ENCODE assay signal across 15 mouse cellular contexts in genomic region chr8:117805419-117805818, GRCm38 (mm10). TPM values are rescaled to one million over a fixed set of nuclear protein-coding genes. Genes with fewer than 3 reads are reported as not detected.
DNase-seq lines count a peak whose midpoint lies in the region; ATAC-seq and TF ChIP-seq lines count a peak whose summit lies in the region.
"Had no signal": no experiment of that assay in that cellular context is flagged by ENCODE, and none has a peak within 500 bp of the region (broad histone marks: within the 10 kb centered on the region; RNA-seq: fewer than 3 reads in every experiment).

No protein-coding gene starts in this region.

- H3K27ac ChIP-seq in intestine, embryonic 16.5 days (ENCODE audit: low read length): peak overlapping the region; percentile 45; the same call in 1 of the 2 replicates
- peak overlapping the region; percentile 78 for H3K27ac ChIP-seq in kidney, embryonic 15.5 days
- H3K27ac ChIP-seq in lung, embryonic 14.5 days (ENCODE audit: low read depth): 0 out of 2 replicates have a peak overlapping the region, but pooled peaks have one; percentile 36
- H3K27ac ChIP-seq in small intestine, adult 2 months (ENCODE audit: insufficient read depth, low read depth, low read length): peak overlapping the region; percentile 40; the same call in 1 of the 2 replicates
- no peak overlapping the region for H3K27ac ChIP-seq in heart, embryonic 11.5 days (ENCODE audit: low read depth, low read length)
- H3K27ac ChIP-seq: gastrocnemius, adult 2 months had no signal

- no peak for TF ChIP-seq CTCF in lung, embryonic 14.5 days (IDR thresholded peaks at IDR 0.05; ENCODE audit: low read depth)
- TF ChIP-seq CTCF in small intestine, adult 2 months (IDR thresholded peaks at IDR 0.05; ENCODE audit: extremely low read depth, insufficient read length, insufficient replicate concordance, low read depth, low read length): no peak

- H3K9me3 ChIP-seq in intestine, embryonic 16.5 days (ENCODE audit: control insufficient read depth, low read length): no peaks in the 10 kb centered on the region
- no peaks in the 10 kb centered on the region for H3K9me3 ChIP-seq in kidney, embryonic 15.5 days (replicated peaks)
- H3K9me3 ChIP-seq in lung, embryonic 14.5 days (ENCODE audit: low read depth, low read length): no peaks in the 10 kb centered on the region
- H3K9me3 ChIP-seq in heart, embryonic 11.5 days (replicated peaks; ENCODE audit: control insufficient read depth, low read length): no peaks in the 10 kb centered on the region

- H3K36me3 ChIP-seq in intestine, embryonic 16.5 days (ENCODE audit: control insufficient read depth, insufficient read depth, low read length): no peaks in the 10 kb centered on the region
- H3K36me3 ChIP-seq in kidney, embryonic 15.5 days: no peaks in the 10 kb centered on the region
- no peaks in the 10 kb centered on the region for H3K36me3 ChIP-seq in lung, embryonic 14.5 days (ENCODE audit: insufficient read depth)
- H3K36me3 ChIP-seq in small intestine, adult 2 months (ENCODE audit: control insufficient read depth, insufficient read depth, low read length): no peaks in the 10 kb centered on the region
- no peaks in the 10 kb centered on the region for H3K36me3 ChIP-seq in heart, embryonic 11.5 days (ENCODE audit: control insufficient read depth, insufficient read depth, low read length)

- ATAC-seq in intestine, embryonic 16.5 days: peak; percentile 36
- ATAC-seq in kidney, embryonic 15.5 days (replicated peaks; ENCODE audit: low FRiP score): no peak
- ATAC-seq in lung, embryonic 14.5 days (ENCODE audit: insufficient read depth): no peak
- no peak for ATAC-seq in heart, embryonic 11.5 days (replicated peaks; ENCODE audit: insufficient number of reproducible peaks, low FRiP score, low TSS enrichment)
- ATAC-seq: forebrain, embryonic 16.5 days; inflammation-experienced regulatory T-cells, adult 6 months had no signal

- H3K9ac ChIP-seq in intestine, embryonic 16.5 days (ENCODE audit: low read depth, low read length): no peak overlapping the region
- no peak overlapping the region for H3K9ac ChIP-seq in kidney, embryonic 15.5 days
- H3K9ac ChIP-seq in lung, embryonic 14.5 days: no peak overlapping the region
- no peak overlapping the region for H3K9ac ChIP-seq in heart, embryonic 11.5 days (ENCODE audit: low read depth, low read length)

- DNase-seq in lung, embryonic 14.5 days: peak; percentile 30
- no peak for DNase-seq in spleen, postnatal 4 days (ENCODE audit: low spot score in 2 of 2)
- DNase-seq in gastrocnemius, adult 8-10 months (ENCODE audit: low spot score in 2 of 2): no peak
- DNase-seq: cerebellum, adult 9-10 months; embryo, embryonic 11 days; gastrocnemius, adult 2 months; heart, adult 18-20 months; right cerebral cortex, postnatal 14 days; thymus, adult 18-20 months had no signal

- no peak overlapping the region for H3K4me3 ChIP-seq in intestine, embryonic 16.5 days (ENCODE audit: low read length)
- no peak overlapping the region for H3K4me3 ChIP-seq in kidney, embryonic 15.5 days (replicated peaks)
- H3K4me3 ChIP-seq in lung, embryonic 14.5 days (ENCODE audit: low read depth, low read length): no peak overlapping the region
- no peak overlapping the region for H3K4me3 ChIP-seq in small intestine, adult 2 months (ENCODE audit: low read depth, low read length)
- H3K4me3 ChIP-seq in heart, embryonic 11.5 days (ENCODE audit: low read depth, low read length): no peak overlapping the region
- H3K4me3 ChIP-seq: gastrocnemius, adult 2 months had no signal

- TF ChIP-seq POLR2A in small intestine, adult 2 months (IDR thresholded peaks at IDR 0.05; ENCODE audit: low read depth, low read length): no peak

- WGBS in intestine, embryonic 16.5 days: 50% methylated on average over 5 of the region's 5 CpGs
- WGBS in kidney, embryonic 15.5 days: 53% methylated on average over 5 of the region's 5 CpGs
- 53% methylated on average over 5 of the region's 5 CpGs for WGBS in lung, embryonic 14.5 days
- WGBS in small intestine, adult 2 months: 24% methylated on average over 5 of the region's 5 CpGs
- 69% methylated on average over 5 of the region's 5 CpGs for WGBS in heart, embryonic 11.5 days (ENCODE audit: insufficient replicate concordance)

- peak overlapping the region; percentile 11; the same call in 1 of the 2 replicates for H3K4me2 ChIP-seq in intestine, embryonic 16.5 days (ENCODE audit: low read depth, low read length)
- peak overlapping the region; percentile 25; the same call in 1 of the 2 replicates for H3K4me2 ChIP-seq in kidney, embryonic 15.5 days
- no peak overlapping the region for H3K4me2 ChIP-seq in lung, embryonic 14.5 days
- H3K4me2 ChIP-seq in heart, embryonic 11.5 days: no peak overlapping the region

- no peaks in the 10 kb centered on the region for H3K27me3 ChIP-seq in intestine, embryonic 16.5 days (replicated peaks; ENCODE audit: control insufficient read depth, insufficient read depth, low read length)
- H3K27me3 ChIP-seq in kidney, embryonic 15.5 days: no peaks in the 10 kb centered on the region
- no peaks in the 10 kb centered on the region for H3K27me3 ChIP-seq in lung, embryonic 14.5 days (ENCODE audit: insufficient read depth, low read length)
- no peaks in the 10 kb centered on the region for H3K27me3 ChIP-seq in small intestine, adult 2 months (ENCODE audit: control insufficient read depth, insufficient read depth, low read length)
- H3K27me3 ChIP-seq in heart, embryonic 11.5 days (ENCODE audit: control insufficient read depth, insufficient read depth, low read length): no peaks in the 10 kb centered on the region

- peaks cover 12% of the 10 kb centered on the region for H3K4me1 ChIP-seq in intestine, embryonic 16.5 days (ENCODE audit: control insufficient read depth, insufficient read depth, low read length)
- H3K4me1 ChIP-seq in kidney, embryonic 15.5 days: peaks cover 16% of the 10 kb centered on the region
- peaks cover 5% of the 10 kb centered on the region; the same call in 1 of the 2 replicates for H3K4me1 ChIP-seq in lung, embryonic 14.5 days (ENCODE audit: insufficient read depth)
- H3K4me1 ChIP-seq in small intestine, adult 2 months (ENCODE audit: control insufficient read depth, insufficient read depth, insufficient read length, low read length): peaks cover 9% of the 10 kb centered on the region; the same call in 1 of the 2 replicates
- H3K4me1 ChIP-seq in heart, embryonic 11.5 days (ENCODE audit: control insufficient read depth, insufficient read depth, low read length): peaks cover 10% of the 10 kb centered on the region

RNA-seq across cellular contexts. Expression of gene Mphosph6, which starts 3.7 kb away (rescaled TPM):
- polyA plus RNA-seq in intestine, embryonic 16.5 days (2015; fragmentation: Nextera tagmentation; extraction: Ambion mirVana): 40.0 and 43.4 TPM in 2 replicates
- 64.0 and 64.9 TPM in 2 replicates for polyA plus RNA-seq in kidney, embryonic 15.5 days (2015; fragmentation: Nextera tagmentation; extraction: Ambion mirVana)
- 60.9 and 61.3 TPM in 2 replicates for polyA plus RNA-seq in lung, embryonic 14.5 days (2014; fragmentation: Nextera tagmentation; extraction: Ambion mirVana)
- polyA plus RNA-seq in small intestine, adult 2 months (2012; rRNA removed): 1.5 and 2.1 TPM in 2 replicates
- total RNA-seq in gastrocnemius, adult 8-10 months (2022): 1 to 10 TPM; 3.0 to 5.8 (median 4.4) TPM
- polyA plus RNA-seq in heart, embryonic 11.5 days (2014; fragmentation: Nextera tagmentation; extraction: Ambion mirVana): 44.8 and 47.7 TPM in 2 replicates

Comparison
In these comparisons a context has a peak if more than half of its experiments do, and no peak if none do; other contexts are left out.
1. H3K4me2 ChIP-seq: peak in intestine, embryonic 16.5 days (single experiment) and kidney, embryonic 15.5 days (single experiment); none in lung, embryonic 14.5 days (single experiment) and heart, embryonic 11.5 days (single experiment).
2. RNA of gene Mphosph6, which starts 3.7 kb away (polyA plus RNA-seq): 64.0 to 64.9 TPM in kidney, embryonic 15.5 days, 60.9 to 61.3 TPM in lung, embryonic 14.5 days, 44.8 to 47.7 TPM in heart, embryonic 11.5 days and 40.0 to 43.4 TPM in intestine, embryonic 16.5 days; 1.5 to 2.1 TPM in small intestine, adult 2 months; every median in the first group is over 10 times any median in the second.